Mouse (Mus musculus): ENCODE measurements around the gene Rtn3. TPM values are rescaled to one million over a fixed set of nuclear protein-coding genes. Genes with fewer than 3 reads are reported as not detected.
"Not testable (repeated sequence)": the region's sequence is repeated elsewhere in the genome, so short reads cannot be mapped to it uniquely, and the experiment has no call there.

Rtn3 gene
- total RNA-seq, 2 experiments from 2014 or later = 733 to 764 TPM

GRCm38 (mm10) chr19:7416834-7417735, 66.0 kb downstream of the Rtn3 start, which contains the start of gene 2700081O15Rik:
Gene 2700081O15Rik, plus strand, starts transcription at chr19:7417625.
- peak within 1 kb of the TSS; percentile 89 for H3K27ac ChIP-seq
- H3K4me3 ChIP-seq = peak within 1 kb of the TSS; percentile 74
- no peak for TF ChIP-seq CTCF (conservative IDR thresholded peaks at IDR 0.05)
- DNase-seq (ENCODE audit: low spot score in 2 of 2) = peak; percentile 71 to 76

- no peak for DNase-seq (ENCODE audit: low spot score in 2 of 2)
- Histone ChIP-seq H3K4me3 (peak overlapping the region; percentile 74), H3K27ac (peak overlapping the region; percentile 89)
- TF ChIP-seq CTCF (conservative IDR thresholded peaks at IDR 0.05) = no peak
Measured at GRCm38 (mm10) chr19:7415916-7416833, 66.9 kb downstream of the Rtn3 start.

- H3K4me3 ChIP-seq = no peak overlapping the region
- TF ChIP-seq CTCF (conservative IDR thresholded peaks at IDR 0.05) = no peak
- DNase-seq (ENCODE audit: low spot score in 2 of 2) = no peak
- no peak overlapping the region for H3K27ac ChIP-seq
Measured at GRCm38 (mm10) chr19:7412361-7412760, 70.7 kb downstream of the Rtn3 start.

GRCm38 (mm10) chr19:7404623-7405229, 78.4 kb downstream of the Rtn3 start:
- TF ChIP-seq CTCF (conservative IDR thresholded peaks at IDR 0.05) = no peak
- Histone ChIP-seq H3K27ac (no peak overlapping the region), H3K4me3 (no peak overlapping the region)
- no peak for DNase-seq (ENCODE audit: low spot score in 2 of 2)

GRCm38 (mm10) chr19:7400635-7401034, 82.4 kb downstream of the Rtn3 start:
- DNase-seq (ENCODE audit: low spot score in 2 of 2) = no peak
- TF ChIP-seq CTCF (conservative IDR thresholded peaks at IDR 0.05) = no peak
- H3K4me3 ChIP-seq = no peak overlapping the region
- H3K27ac ChIP-seq = no peak overlapping the region

DNA sequence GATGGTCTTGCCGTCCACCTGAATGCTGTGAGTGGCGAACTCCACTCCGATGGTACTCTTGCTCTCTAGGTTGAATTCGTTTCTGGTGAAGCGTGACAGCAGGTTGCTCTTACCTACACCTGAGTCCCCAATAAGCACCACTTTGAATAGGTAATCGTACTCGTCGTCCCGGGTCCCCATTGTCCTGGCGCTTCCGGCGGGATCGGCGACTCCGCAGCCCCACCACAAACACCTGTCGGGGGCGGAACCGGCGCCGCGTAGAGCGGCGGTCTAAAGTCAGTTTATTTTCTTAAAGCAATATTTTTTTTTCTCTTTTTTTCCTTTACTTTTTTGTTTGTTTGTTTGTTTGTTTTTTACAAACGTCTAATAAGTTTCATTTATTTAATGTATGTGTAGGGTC, 84.2 kb downstream of the Rtn3 start:
- H3K27ac ChIP-seq; H3K4me3 ChIP-seq; DNase-seq (ENCODE audit: low spot score in 2 of 2): not testable (repeated sequence)

DNA sequence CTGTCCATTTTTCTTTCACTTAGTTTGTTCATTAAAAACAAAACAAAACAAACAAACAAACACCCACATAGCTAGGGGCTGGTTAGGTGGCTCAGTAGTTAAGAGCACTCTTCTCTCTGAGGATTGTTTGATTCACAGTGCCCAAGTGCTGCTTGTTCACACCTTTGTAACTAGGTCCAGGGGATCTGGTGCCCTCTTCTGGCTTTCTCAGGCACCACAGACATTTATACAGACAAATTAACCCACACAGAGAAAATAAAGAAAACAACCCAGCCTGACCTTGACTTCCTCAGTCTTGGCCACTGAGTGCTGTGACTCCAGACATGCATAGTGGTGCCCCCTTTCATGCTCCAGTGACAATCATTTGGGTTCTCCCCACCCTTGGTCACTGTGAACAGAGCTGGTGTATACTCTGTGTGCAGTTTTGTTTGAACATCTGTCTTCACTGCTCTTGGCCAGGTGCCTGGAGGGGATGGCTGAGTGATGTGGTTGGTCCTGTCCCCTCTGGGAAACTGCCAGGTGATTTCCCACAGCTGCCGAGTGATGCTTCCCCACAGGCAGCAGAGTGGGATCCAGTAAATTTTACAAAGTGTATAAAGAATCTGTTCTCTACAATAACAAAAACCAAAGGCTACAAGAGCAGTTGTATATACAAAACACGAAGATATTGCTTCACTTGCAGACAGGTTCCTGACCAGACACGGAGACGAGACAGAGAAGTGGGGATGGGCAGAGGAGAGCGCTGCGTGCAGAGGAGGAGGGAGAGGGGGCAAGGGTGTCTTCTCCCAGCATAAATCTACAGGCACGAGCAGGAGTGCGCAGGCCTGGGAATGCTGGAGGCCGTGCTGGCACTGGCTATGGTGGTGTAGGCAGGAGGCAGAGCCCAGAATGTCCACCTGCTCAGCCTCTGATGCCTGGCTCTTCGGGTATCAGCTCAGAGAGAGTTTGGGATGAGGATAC, 85.9 kb downstream of the Rtn3 start:
- not testable (repeated sequence) for H3K27ac ChIP-seq; DNase-seq (ENCODE audit: low spot score in 2 of 2); H3K4me3 ChIP-seq
- TF ChIP-seq CTCF (conservative IDR thresholded peaks at IDR 0.05) = peak; percentile 59

DNA sequence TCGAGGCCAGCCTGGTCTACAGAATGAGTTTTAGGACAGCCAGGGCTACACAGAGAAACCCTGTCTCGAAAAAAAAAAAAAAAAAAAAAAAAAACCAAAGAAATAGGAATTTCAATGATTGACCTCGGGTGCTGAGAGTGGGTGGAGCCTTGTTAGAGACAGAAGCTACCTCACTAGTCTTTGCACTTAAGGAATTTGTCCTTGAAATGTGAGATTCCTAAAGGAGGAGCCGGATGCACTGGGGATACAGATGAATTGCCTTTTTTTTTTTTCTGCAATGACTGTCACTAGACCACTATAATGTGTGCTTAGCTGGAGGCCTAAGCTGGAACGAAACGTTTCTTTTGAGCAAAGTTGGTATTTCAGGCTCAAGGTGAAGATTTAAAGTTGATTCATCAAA, 94.6 kb downstream of the Rtn3 start:
- H3K4me3 ChIP-seq = no peak overlapping the region
- no peak for DNase-seq (ENCODE audit: low spot score in 2 of 2)
- no peak overlapping the region for H3K27ac ChIP-seq
- TF ChIP-seq CTCF (conservative IDR thresholded peaks at IDR 0.05) = no peak

DNA sequence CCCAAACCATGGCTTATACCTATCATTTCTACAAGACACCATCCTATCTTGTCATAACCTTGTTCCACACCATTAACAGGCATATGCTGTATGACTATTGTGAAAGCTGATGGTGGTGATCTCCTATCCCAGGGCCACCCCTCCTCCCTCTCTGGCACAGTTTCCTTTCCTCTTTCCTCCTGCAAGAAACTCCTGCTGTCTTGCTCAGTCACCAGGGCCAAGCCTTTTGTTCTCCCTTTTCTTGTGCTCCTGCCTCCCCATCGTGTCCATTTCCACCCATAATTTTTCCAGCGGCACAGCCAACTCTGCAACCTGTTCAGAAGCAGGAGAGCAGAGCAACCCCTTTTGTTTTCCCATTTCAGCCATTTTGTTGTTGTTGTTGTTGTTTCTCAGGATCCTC, 97.0 kb downstream of the Rtn3 start:
- Histone ChIP-seq H3K27ac (no peak overlapping the region), H3K4me3 (no peak overlapping the region)
- no peak for TF ChIP-seq CTCF (conservative IDR thresholded peaks at IDR 0.05)
- no peak for DNase-seq (ENCODE audit: low spot score in 2 of 2)

DNA sequence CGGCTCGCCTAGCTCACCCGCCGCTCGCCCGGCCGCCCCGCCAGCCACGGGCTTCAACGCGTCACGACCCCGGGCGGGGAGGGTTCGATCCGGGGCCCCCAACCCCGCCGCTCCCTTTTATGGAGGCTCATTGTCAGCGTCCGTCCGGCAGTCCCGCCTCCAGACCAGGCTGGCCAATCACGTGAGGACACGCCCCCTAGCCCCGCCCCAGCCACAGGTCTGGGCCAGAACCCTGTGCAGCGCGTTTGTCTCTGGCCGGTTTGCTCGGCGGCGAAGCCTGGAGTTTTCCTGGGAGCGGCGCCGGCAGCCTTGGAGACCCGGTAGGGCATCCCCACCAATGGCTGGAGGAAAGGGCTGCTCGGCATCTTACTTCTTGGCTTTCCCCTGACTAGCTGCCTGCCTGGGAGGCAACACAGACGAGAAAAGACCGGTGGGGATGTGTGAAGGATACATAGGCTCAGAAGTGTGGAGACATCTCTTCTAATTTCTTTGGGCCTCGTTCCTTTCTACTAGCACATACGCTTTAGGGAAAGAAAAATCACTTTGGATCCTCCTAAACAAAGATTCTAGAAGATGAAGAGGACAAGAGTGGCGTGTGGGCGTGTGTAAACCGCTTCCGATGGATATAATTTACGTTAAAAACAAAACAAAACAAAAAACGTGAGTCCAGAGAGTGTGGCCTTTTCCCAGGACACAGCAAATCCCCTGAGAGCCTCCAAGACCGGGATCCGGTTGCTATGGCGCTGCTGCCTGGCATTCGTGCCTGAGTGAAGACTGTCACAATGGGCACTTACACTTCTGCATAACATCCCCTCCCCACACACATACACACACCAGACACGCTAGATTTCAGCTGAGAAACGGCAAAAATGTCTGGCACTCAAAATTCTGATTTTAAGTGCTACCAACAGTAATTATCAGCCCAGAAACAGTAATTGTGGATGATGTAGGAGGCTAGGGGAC, 99.9 kb downstream of the Rtn3 start, which contains the start of gene Spindoc:
Gene Spindoc (minus strand): TSS at position 92 of the 963 bp plus-strand sequence.
- TF ChIP-seq CTCF (conservative IDR thresholded peaks at IDR 0.05) = no peak
- H3K4me3 ChIP-seq = peak within 1 kb of the TSS; percentile 96
- peak within 1 kb of the TSS; percentile 92 for H3K27ac ChIP-seq
- DNase-seq (ENCODE audit: low spot score in 2 of 2) = peak; percentile 97 to 98

All from layer of hippocampus, adult 2 months (tissue).